Mouse (Mus musculus) kidney, embryonic 16.5 days (tissue): ENCODE results near the gene Btbd9. TPM values are rescaled to one million over a fixed set of nuclear protein-coding genes. Genes with fewer than 3 reads are reported as not detected.

Source experiments
- ATAC-seq: fragments of 200-750 bp; cut with Nextera tagmentation; 2 replicates; pipeline ENCODE4 v1.8.0; 2017; ENCODE audit warnings: moderate TSS enrichment; ENCODE audit not compliant: low FRiP score, low TSS enrichment
- H3K27ac ChIP-seq: fragments of 300-500 bp; sonication (generic); 2 replicates; pipeline ENCODE4 v1.5.1; 2014; ENCODE audit warnings: low read length
- H3K27me3 ChIP-seq: fragments of 300-500 bp; sonication (generic); 2 replicates; pipeline ENCODE4 v1.6.1; 2014; ENCODE audit warnings: low read length, control low read depth, mixed read lengths; ENCODE audit not compliant: insufficient read depth
- H3K36me3 ChIP-seq: fragments of 300-500 bp; sonication (generic); 2 replicates; pipeline ENCODE4 v1.6.1; 2014; ENCODE audit warnings: low read length, control low read depth, mixed read lengths; ENCODE audit not compliant: insufficient read depth
- H3K4me1 ChIP-seq: fragments of 300-500 bp; sonication (generic); 2 replicates; pipeline ENCODE4 v1.6.1; 2014; ENCODE audit warnings: low read length, control low read depth, mixed read lengths; ENCODE audit not compliant: insufficient read depth
- H3K4me2 ChIP-seq: fragments of 300-500 bp; sonication (generic); replicated peaks from 2 replicates; pipeline ENCODE4 v1.6.1; 2014; ENCODE audit warnings: low read depth, low read length
- H3K4me3 ChIP-seq: fragments of 300-500 bp; sonication (generic); 2 replicates; pipeline ENCODE4 v1.5.1; 2014; ENCODE audit warnings: mild to moderate bottlenecking, low read length
- H3K9ac ChIP-seq: fragments of 300-500 bp; sonication (generic); replicated peaks from 2 replicates; pipeline ENCODE4 v1.6.1; 2014; ENCODE audit warnings: low read length
- H3K9me3 ChIP-seq: fragments of 300-500 bp; sonication (generic); 2 replicates; pipeline ENCODE4 v1.6.1; 2016; ENCODE audit warnings: low read length, control low read depth
- WGBS: fragments of 180-500 bp; shearing (Covaris S2); extraction: QIAGEN DNeasy Blood & Tissue Kit; methylation state at CpG from one replicate; pipeline ENCODE4 v1.1.7; 2014; 5-methylcytosine and 5-hydroxymethylcytosine counted together
- polyA plus RNA-seq: library from polyadenylated mRNA; unstranded; fragments of >200 nt; fragmentation: Nextera tagmentation; extraction: Ambion mirVana; gene quantifications from 2 replicates; pipeline ENCODE4 v1.2.1, GENCODE M21; 2015

Gene Btbd9
- polyA plus RNA-seq, 1 experiment from 2014 or later: 58.3 TPM

GRCm38 (mm10) chr17:30253028-30253427 is 323.3 kb downstream of the Btbd9 start:
- Histone ChIP-seq H3K27ac (no peak overlapping the region), H3K36me3 (no peaks in the 10 kb centered on the region), H3K9ac (no peak overlapping the region), H3K4me1 (peaks cover 23% of the 10 kb centered on the region), H3K9me3 (no peaks in the 10 kb centered on the region), H3K4me2 (no peak overlapping the region), H3K4me3 (no peak overlapping the region), H3K27me3 (no peaks in the 10 kb centered on the region)
- 31% methylated on average over 5 of the region's 5 CpGs for WGBS
- peak; percentile 75 for ATAC-seq

- no peak overlapping the region for H3K9ac ChIP-seq
- 18% methylated on average over 10 of the region's 10 CpGs for WGBS
- ATAC-seq: no peak
- no peaks in the 10 kb centered on the region for H3K27me3 ChIP-seq
- no peak overlapping the region for H3K27ac ChIP-seq
- H3K4me2 ChIP-seq: 0 out of 2 replicates have a peak overlapping the region, but pooled peaks have one; percentile 11
- H3K4me3 ChIP-seq: no peak overlapping the region
- no peaks in the 10 kb centered on the region for H3K9me3 ChIP-seq
- H3K4me1 ChIP-seq: peaks cover 19% of the 10 kb centered on the region
- no peaks in the 10 kb centered on the region for H3K36me3 ChIP-seq
These were observed 331.0 kb downstream of the Btbd9 start for GRCm38 (mm10) chr17:30245308-30245706.

- H3K4me2 ChIP-seq: no peak overlapping the region
- no peak overlapping the region for H3K4me3 ChIP-seq
- peaks cover 19% of the 10 kb centered on the region for H3K4me1 ChIP-seq
- H3K9me3 ChIP-seq: no peaks in the 10 kb centered on the region
- no peak overlapping the region for H3K9ac ChIP-seq
- ATAC-seq: no peak
- no peaks in the 10 kb centered on the region for H3K36me3 ChIP-seq
- no peaks in the 10 kb centered on the region for H3K27me3 ChIP-seq
- WGBS: 40% methylated on average over 14 of the region's 14 CpGs
- no peak overlapping the region for H3K27ac ChIP-seq
These were observed 331.5 kb downstream of the Btbd9 start for GRCm38 (mm10) chr17:30244651-30245307.

- 60% methylated on average over 7 of the region's 7 CpGs for WGBS
- Histone ChIP-seq H3K4me2 (no peak overlapping the region), H3K4me3 (no peak overlapping the region), H3K4me1 (peaks cover 19% of the 10 kb centered on the region), H3K27me3 (no peaks in the 10 kb centered on the region), H3K27ac (no peak overlapping the region), H3K9me3 (no peaks in the 10 kb centered on the region), H3K36me3 (no peaks in the 10 kb centered on the region), H3K9ac (no peak overlapping the region)
- no peak for ATAC-seq
These were observed 332.7 kb downstream of the Btbd9 start for GRCm38 (mm10) chr17:30243540-30243939.

- Histone ChIP-seq H3K36me3 (no peaks in the 10 kb centered on the region), H3K9ac (no peak overlapping the region), H3K4me3 (no peak overlapping the region), H3K4me1 (peaks cover 19% of the 10 kb centered on the region), H3K27me3 (no peaks in the 10 kb centered on the region), H3K27ac (no peak overlapping the region), H3K9me3 (no peaks in the 10 kb centered on the region), H3K4me2 (no peak overlapping the region)
- 95% methylated on average over 4 of the region's 4 CpGs for WGBS
- ATAC-seq: no peak
These were observed 333.6 kb downstream of the Btbd9 start for GRCm38 (mm10) chr17:30242647-30243046.

- no peaks in the 10 kb centered on the region for H3K27me3 ChIP-seq
- H3K27ac ChIP-seq: no peak overlapping the region
- no peak overlapping the region for H3K4me2 ChIP-seq
- H3K4me1 ChIP-seq: peaks cover 21% of the 10 kb centered on the region
- H3K9ac ChIP-seq: no peak overlapping the region
- H3K4me3 ChIP-seq: no peak overlapping the region
- H3K36me3 ChIP-seq: no peaks in the 10 kb centered on the region
- ATAC-seq: no peak
- 57% methylated on average over 17 of the region's 17 CpGs for WGBS
- no peaks in the 10 kb centered on the region for H3K9me3 ChIP-seq
These were observed 334.5 kb downstream of the Btbd9 start for GRCm38 (mm10) chr17:30241720-30242322.

GRCm38 (mm10) chr17:30241061-30241460 is 335.2 kb downstream of the Btbd9 start:
- Histone ChIP-seq H3K27me3 (no peaks in the 10 kb centered on the region), H3K27ac (no peak overlapping the region), H3K9me3 (no peaks in the 10 kb centered on the region), H3K9ac (no peak overlapping the region), H3K36me3 (no peaks in the 10 kb centered on the region), H3K4me3 (no peak overlapping the region), H3K4me1 (peaks cover 21% of the 10 kb centered on the region), H3K4me2 (no peak overlapping the region)
- no peak for ATAC-seq
- 83% methylated on average over 6 of the region's 6 CpGs for WGBS

- WGBS: 73% methylated on average over 4 of the region's 4 CpGs
- Histone ChIP-seq H3K4me1 (peaks cover 17% of the 10 kb centered on the region), H3K27ac (no peak overlapping the region), H3K27me3 (no peaks in the 10 kb centered on the region), H3K4me2 (no peak overlapping the region), H3K36me3 (no peaks in the 10 kb centered on the region), H3K9ac (no peak overlapping the region), H3K9me3 (no peaks in the 10 kb centered on the region), H3K4me3 (no peak overlapping the region)
- ATAC-seq: no peak
These were observed 335.6 kb downstream of the Btbd9 start for GRCm38 (mm10) chr17:30240659-30241058.

GRCm38 (mm10) chr17:30239458-30239857 is 336.8 kb downstream of the Btbd9 start:
- WGBS: 74% methylated on average over 5 of the region's 5 CpGs
- Histone ChIP-seq H3K36me3 (no peaks in the 10 kb centered on the region), H3K27me3 (no peaks in the 10 kb centered on the region), H3K9me3 (no peaks in the 10 kb centered on the region), H3K27ac (no peak overlapping the region), H3K9ac (no peak overlapping the region), H3K4me2 (no peak overlapping the region), H3K4me1 (peaks cover 18% of the 10 kb centered on the region), H3K4me3 (no peak overlapping the region)
- ATAC-seq: no peak

- WGBS: 86% methylated on average over 7 of the region's 7 CpGs
These were observed 338.7 kb downstream of the Btbd9 start for GRCm38 (mm10) chr17:30237600-30237999.

More at GRCm38 (mm10) chr17:30237600-30237999, 338.7 kb downstream of the Btbd9 start:
- Histone ChIP-seq H3K4me2 (no peak overlapping the region), H3K27ac (no peak overlapping the region), H3K4me1 (peaks cover 17% of the 10 kb centered on the region), H3K4me3 (no peak overlapping the region), H3K36me3 (no peaks in the 10 kb centered on the region), H3K9me3 (no peaks in the 10 kb centered on the region), H3K9ac (no peak overlapping the region), H3K27me3 (no peaks in the 10 kb centered on the region)
- ATAC-seq: no peak
